Mouse (Mus musculus): ENCODE results near the gene Bfsp2.

Gene Bfsp2

DNA sequence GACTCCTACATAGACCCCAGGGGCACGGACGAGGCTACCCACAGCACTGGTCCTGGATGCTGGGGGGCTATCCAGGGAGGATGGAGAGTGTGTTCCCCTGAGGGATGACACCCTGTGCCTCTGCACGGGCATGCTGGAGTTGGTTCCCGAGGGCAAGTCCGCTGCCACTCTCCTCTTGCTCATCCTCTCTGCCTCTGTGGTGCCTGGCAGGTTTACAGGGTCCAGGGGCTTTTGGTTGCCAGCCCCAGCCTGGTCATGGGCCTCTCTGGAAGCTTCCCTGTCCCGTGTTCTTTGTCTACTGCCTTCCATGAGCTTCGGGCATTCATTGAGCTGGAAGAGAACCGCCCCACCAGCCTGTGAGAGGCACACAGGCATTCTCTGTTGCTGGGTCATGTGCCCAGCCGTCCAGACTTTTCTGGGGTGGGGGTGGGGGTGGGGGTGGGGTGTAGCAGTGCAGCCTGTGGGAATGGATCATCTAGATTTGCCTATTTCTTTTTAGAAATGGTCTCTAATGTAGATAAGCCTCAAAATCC lies at the start of gene Bfsp2:
Gene Bfsp2 (minus strand): TSS at position 377 of the 533 bp plus-strand sequence.
- DNase-seq (ENCODE audit: low read depth, low spot score), result no peak

DNA sequence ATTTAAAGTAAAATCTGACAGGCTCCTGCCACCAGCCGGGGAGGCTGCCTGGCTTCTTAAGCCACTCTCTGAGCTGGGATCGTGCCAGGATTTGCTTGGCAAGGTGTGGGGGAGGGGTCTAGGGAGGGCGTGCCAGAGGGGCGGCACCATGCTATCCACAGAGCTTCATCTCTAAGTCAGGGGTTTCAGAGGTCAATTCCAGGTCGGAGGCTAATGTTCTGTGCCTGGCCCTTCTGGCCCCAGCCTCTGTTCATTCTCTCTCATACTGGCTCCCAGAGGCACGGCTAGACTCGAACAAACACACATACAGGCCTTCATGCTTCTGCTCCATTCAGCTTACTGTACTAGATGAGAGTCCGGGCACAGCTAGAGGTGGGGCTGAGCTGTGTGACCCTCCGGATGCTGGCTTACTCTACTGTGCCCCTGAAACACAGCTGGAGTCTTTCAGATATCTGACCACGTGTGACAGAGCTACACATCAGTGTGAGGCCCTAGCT lies 44.9 kb upstream of the Bfsp2 start:
- no peak for DNase-seq (ENCODE audit: low read depth, low spot score)

DNA sequence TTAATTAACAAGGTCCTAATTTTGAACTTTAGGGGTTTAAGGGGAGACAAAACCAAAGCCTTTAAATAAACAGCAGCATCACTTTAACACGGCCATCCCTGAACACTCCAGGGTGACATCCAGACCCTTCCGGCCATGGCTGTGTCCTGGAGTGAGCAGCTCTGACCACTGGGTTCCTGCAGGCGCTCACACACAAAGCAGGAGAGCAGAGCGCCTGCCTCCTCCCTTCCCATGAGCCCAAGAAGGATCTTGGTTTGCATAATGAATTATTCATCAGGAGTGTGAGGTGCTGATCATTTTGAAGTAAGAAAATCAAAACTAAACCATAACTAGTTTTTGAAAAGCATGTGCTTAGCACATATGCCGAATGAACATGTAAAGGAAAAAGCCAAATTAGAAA lies 44.4 kb upstream of the Bfsp2 start:
- DNase-seq (ENCODE audit: low read depth, low spot score), result no peak

DNA sequence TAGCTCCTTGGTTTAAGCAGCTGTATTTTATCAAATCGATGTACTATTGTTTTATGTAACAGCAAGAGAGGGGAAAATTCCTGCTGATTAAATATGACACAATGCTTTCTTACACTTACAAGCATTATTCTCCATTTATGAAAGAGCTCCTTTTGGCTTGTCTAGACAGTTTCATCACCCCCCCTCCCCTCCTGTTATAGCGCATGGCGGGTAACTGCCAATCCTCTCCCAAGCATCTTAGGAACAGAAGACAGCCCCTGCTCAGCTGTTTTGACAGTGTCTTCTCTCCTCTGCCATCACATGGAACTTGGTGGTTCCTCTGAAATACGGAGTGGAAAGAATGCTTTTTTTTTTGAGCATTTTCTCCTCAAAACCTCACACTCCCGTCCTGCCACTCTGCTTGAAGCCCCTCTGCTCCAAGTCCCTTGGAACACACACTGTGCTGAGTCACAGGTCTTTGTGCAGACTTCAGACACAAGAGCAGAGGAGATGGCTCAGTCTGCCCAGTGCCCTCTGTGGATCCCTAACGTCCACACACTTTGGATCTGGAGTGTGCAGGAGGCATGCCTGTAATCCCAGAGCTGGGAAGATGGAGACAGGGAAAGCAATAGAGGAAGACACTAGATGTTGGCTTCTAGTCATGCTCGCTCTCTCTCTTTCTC lies 43.7 kb upstream of the Bfsp2 start:
- no peak for DNase-seq (ENCODE audit: low read depth, low spot score)

DNA sequence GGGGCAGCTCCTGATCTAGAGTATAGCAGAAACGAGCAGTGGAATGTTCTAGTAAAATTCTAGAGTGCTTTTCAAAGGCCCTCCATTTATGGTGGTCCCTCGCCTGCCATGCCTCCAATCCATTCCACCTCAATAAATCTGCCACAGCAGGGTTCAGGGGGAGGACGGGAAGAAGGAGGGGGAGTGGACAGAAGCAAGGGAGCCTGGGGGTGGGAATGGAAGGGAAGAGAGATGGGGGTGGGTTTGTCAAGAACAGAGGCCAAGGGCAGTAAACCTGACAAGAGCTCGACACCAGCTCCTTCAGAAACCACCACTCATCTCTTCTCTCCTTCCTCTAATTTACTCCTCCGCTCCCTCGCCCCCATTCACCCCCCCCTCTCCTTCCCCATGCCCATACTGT lies 42.8 kb upstream of the Bfsp2 start:
- no peak for DNase-seq (ENCODE audit: low read depth, low spot score)

DNA sequence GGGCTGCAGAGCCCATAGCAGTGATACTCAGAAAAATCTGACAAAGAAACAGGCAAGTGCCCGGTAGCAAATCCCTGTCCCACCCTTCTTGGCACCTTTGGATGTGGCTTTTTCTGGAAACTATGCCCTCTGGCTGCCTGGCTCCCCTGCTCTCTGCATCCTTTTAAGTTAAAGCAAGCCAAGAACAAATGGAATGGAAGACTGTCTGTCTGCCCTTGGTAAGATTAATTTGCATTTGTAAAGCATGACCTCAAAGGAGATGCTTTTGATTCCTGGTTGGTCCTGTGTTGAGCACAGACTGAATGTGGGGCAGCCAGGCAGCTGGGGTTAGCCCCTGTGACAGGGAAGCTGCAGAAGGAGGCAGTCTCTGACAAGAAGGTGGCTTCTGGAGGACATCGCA lies 33.7 kb upstream of the Bfsp2 start:
- no peak for DNase-seq (ENCODE audit: low read depth, low spot score)

DNA sequence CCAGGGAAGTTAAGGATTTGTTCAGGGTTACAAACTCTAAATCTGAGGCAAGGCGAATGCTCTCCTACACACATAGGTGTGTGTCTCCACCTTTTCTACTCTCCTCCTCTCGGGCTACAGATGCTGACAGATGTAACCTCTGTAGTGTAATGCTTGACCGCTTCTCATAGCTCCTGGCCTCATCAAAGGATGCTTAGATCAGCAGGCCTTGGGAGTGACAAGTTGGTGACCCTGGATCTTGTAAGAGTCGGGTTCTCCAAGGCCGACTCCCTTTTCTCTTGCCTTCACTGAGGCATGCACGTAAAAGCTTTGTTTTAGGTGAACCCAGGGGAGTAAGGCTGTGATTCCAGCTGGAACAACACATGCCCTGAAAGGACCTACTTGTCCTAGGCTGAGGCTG lies 32.0 kb upstream of the Bfsp2 start:
- DNase-seq (ENCODE audit: low read depth, low spot score), result no peak

DNA sequence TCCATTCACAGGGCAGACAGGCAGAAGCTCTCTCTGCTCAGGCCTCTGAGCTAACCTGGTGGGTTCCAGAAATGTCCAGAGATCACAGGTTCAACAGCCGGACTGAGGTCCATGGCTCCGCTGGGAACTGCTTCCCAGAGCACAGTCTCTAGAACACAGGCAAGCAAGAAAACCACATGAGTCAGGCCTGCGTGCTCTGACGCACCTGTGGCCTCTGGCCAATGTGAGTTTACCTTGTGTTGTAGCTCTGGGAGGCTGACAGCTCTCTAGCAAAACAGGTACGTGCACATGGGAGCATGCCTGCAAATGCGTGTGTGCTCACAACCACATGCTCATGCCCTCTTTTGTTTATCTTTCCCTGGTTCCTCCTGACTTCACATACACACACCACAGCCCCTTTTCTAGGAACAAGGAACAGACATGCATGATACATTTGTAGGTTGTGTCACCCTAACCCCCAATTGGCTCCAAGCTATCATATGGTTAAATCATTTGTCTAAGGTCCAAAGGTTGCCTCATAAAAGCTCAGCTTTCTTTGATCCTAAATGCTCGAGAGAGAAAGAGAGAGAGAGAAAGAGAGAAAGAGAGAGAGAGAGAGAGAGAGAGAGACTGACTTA lies 26.9 kb upstream of the Bfsp2 start:
- DNase-seq (ENCODE audit: low read depth, low spot score), result no peak

DNA sequence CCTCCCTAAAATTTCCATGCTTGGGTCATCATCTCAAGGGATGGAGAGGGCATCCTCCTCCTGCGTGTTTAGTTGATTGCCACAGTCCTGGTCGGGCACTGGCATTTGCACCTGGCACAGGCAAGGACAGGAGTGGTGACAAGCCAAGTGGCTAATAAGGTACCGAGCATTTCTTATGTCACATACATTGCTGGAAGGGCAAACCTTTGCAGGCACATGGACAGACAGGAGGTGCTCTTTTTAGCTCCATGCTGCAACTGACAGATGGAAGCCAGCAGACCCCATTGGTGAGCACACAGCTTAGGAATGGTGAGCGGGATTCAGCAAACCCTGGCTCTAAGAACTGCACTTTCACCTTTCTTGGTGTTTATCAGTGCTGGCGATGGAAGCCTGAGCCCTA lies 24.8 kb upstream of the Bfsp2 start:
- DNase-seq (ENCODE audit: low read depth, low spot score), result no peak

DNA sequence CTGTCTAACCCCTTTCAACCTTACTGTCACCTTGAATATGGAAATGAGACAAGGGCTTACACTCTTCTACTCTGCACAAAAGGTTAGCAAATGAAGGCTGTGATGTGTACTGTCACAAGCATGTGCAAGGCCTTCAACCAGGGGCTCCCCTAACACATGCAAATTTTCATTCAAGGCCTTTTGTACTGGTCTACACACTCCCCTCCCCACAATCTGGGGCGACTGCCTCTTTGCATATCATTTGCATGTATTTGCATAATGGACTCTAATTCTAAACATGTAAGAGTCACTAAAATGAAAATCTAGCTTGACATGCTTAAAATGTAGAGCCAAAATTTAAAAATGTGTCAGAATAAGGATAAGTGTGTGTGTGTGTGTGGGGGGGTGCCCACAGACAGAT lies 24.4 kb upstream of the Bfsp2 start:
- no peak for DNase-seq (ENCODE audit: low read depth, low spot score)

DNA sequence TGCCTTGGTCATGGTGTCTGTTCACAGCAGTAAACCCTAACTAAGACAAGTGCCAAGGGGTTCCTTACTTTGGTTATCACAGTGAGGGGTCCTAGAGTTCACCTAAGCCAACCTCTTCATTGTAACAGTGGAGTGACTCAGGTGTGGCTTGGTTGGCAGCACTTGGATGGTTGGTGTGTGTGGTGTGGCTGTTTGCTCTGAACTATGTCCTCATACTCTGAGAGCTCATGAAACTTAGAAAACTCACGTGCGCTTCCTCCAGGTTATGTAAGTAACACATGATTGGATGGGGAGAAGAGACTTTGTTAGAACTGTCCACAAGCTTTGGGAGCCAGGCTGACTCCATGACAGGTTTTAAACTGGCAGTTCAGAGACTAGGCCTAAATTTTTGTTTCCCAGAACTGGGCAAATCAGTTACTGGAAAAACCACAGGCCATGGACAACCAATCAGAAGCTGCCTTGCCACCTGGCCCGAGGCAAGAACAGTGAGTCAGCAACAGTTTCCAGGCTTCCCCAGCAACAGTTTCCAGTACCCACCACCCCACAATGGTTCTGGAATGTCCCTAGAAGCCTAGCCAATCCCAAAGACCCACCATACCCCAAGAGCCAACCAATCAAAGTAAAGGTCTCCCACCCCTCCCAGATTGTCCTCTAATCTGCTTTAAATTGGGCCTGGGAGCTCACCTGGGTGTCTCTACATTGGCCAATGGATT lies 23.5 kb upstream of the Bfsp2 start:
- DNase-seq (ENCODE audit: low read depth, low spot score), result no peak

DNA sequence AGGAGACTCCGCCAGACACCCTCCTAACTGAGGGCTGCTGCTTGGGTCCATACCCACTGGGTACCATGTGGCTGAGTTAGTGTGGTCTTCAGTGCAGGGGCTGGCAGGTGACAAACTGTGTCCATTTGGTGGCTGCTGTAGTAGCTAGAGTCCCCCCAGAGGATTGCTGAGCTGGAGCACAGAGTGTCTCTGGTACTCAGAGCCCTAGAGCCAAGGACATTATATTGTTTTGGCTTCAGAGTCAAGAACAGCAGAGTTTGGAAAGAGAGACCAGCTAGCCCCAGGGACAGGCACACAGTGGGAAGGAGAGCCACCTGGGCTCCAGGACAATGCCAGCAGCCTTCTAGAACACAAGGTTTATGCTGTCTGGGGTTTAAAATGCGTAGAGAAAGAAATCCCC lies 22.4 kb upstream of the Bfsp2 start:
- DNase-seq (ENCODE audit: low read depth, low spot score), result no peak

DNA sequence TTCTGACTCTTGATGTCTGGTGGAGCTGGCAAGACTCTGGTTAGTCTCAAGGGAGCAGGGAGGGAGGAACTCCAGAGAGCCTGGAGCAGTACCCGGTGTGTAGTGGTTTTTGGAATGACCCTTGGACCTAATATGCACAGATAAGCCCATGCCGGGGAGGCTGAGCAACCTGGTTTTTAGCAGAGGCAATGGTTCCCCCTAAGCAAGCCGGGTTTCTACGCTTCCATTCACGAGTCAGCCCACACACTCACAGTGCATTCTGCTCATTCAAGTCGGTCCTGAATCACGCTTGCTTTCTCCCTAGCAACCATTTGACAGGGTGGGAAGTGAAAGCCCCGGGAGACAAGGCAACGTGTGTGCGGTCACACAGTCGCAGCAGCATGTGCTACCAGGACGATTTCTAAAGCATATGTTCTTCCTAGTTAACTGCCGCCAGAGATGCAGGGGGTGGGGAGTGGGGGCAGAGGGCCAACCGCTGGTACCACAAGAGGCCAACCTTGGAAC lies 21.7 kb upstream of the Bfsp2 start:
- no peak for DNase-seq (ENCODE audit: low read depth, low spot score)

DNA sequence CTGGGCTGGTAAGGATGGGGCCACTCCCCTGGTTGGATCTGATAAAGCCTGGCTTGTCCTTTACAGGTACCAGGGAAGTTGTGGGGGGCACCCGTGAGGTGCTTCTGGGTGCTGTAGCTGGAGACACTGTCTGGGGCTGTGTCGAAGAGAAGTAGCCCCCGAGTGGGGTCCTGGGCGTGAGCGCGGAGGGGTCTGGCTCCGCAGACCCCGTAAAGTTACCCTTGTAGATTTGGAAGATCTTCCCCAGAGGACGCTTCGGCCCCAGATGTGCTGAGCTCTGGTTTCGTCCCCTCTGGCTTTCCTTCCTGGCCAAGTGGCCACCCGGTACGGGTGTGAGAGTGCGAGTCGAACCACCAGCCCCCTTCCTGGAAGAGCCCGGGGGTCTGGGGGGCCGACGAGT lies 19.1 kb upstream of the Bfsp2 start:
- DNase-seq (ENCODE audit: low read depth, low spot score), result no peak

DNA sequence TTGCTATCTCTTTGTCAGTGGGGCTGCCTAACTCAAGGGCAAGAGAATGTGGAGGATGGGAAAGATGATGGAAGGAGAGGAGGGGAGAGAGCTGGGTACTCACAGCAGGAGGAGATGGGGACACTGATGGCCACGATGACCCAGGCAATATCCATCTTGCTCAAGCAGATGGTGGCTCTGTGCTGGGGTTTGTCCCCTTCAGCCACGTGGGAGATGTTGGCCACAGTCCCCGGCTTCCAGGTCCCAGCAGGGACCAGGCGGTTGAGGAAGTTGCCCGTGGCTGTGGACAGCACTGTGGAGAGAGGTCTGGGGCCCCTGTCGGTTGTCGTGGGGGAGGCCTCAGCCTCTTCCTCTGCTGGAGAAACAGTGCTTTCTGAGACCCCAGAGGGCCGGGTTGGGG lies 18.5 kb upstream of the Bfsp2 start:
- no peak for DNase-seq (ENCODE audit: low read depth, low spot score)

DNA sequence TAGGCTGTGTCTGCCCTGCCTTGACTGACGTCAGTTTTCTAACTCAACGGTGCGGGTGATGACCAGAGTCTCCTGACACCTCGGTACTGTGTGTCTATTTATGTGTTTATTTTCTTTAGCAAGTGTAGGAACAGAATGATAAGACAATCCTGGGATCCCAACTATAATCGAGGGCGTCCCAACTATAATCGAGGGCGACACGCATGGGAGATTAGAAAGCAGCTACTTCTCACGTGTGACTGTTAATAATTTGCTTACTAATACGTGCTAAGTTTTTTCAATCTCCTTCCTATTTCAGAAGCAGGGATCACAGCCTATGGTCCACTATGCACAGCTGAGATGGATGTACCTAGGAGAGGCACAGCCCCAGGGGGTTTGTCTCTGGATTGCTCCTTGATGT lies 15.2 kb upstream of the Bfsp2 start:
- no peak for DNase-seq (ENCODE audit: low read depth, low spot score)

DNA sequence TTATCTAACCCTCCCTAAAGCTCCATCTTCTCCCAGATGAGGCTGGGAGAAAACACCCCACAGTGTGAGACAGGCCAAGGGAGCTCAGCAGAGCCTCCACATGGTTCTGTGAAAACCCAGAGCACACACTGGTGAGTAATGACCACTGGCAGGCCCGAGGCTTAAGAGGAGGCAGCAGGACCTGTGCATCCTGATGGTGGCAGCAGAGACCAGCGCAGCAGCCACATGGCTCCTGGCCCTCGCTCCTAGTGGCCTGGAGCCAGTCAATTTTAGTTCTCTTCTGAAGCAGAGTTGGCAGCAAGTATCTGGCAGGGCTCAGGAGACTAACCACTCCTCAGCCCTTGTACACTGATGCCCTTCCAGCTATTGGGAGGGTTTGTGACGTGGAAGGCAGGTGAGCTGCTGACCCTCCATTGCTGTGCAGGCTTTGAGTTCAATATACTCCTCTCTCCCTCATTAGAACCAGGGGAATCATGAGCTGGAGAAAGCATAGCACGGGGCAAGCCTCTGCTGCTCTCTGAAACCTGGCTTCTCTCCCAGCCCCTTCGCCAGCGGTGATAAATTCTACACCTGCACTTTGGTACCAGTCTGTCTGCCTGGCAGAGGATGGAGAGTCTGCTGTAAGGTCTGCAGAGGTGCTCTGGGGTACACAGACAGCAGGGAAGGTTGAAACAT lies 14.3 kb upstream of the Bfsp2 start:
- peak; percentile 66 for DNase-seq (ENCODE audit: low read depth, low spot score)

DNA sequence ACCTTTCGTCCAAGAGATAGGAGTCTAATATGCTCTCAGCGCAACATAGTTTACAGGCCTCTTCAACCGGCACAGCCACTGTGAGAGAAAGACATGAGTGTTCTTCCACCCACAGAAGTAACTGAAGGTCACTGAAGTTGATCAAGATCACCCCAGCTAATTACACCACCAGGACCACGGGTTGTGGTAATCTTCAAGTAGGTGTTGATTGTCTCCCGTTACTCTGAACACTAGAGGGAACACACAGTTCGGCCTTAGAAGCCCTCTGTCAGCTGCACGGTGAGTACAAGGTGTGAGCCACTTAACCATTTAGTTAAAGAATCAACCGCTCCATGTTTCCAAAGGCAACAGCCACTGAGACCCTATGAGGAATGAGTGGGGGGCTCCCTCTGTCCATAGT lies 11.8 kb upstream of the Bfsp2 start:
- no peak for DNase-seq (ENCODE audit: low read depth, low spot score)

DNA sequence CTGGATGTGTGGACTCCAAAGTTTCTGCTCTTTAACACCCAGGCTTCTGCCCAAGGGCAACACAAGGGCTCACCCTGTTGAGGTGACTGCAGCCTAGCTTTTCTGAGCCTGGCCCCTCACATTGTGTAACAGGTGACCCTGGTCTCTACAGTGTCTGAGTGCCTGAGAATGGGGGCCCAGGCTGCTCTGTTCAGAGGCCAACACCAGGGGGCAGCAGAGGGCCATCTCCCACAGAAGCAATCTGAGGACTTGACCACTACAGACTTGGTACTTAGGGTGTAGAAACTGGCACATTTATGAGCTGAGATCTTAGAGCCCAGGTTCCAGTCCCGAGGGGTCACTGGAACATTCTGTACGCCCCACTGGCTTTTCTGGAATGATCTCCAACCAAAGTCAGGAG lies 10.2 kb upstream of the Bfsp2 start:
- DNase-seq (ENCODE audit: low read depth, low spot score), result peak; percentile 72

DNA sequence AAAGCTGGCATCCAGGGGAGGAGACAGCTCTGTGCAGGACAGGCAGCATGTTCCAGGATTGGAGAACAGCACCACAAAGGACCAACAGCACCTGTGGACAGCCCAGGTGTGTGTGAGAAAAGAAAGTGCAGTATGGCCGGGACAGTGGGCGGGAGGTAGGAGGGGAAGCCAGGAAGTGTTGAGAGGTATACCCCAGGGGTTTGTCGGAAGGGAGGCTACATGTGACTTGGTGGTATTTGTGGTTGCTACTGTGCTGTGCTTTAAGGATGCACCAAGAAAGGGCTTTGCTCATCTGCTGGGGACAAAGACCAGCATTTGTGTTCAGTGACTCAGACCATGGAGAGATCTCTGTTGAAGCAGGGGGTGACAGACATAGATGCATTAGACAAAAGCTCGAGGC lies 9.7 kb upstream of the Bfsp2 start:
- no peak for DNase-seq (ENCODE audit: low read depth, low spot score)

DNA sequence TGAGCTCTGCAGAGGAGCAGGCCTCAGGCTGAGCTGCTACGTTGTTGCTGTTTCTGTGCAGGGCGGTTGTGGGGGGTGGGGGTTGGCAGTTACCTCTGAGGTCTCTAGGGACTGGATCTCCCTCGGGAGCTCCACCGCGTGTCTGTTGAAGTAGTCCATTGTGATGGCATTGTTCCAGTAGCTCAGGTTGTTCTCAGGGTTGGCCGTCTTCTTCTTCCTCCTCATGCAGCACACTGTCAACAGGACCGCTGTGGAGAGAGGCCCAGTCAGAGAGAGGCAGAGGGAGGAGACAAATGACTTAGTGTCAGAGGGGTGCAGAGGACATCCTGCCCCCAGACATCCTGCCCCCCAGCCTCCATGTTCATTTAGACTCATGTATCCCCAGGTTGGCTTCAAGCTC lies 8.9 kb upstream of the Bfsp2 start:
- DNase-seq (ENCODE audit: low read depth, low spot score), result no peak

DNA sequence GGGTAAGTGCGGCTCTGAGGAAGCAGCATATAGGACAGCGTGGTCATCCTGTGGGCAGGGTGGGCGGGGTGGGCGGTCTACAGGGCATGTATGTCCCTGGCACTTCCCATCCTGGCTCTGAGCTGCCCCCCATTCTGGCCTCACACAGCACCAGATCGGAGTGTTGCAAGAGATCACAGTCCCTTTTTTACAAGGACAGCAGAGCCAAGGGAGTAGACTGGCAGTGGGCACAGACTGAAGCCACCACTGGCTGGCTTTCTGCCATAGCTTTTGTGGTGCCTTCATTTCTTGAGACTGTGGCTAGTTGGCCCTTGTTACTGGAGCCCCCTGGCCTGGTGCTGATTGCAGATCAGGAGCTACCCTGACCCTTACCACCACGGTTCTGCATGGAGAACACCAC lies 6.0 kb upstream of the Bfsp2 start:
- no peak for DNase-seq (ENCODE audit: low read depth, low spot score)
